25 mouse cellular contexts compared by ENCODE assay signal in genomic region chr1:136117069-136117468, GRCm38 (mm10). TPM values are rescaled to one million over a fixed set of nuclear protein-coding genes. Genes with fewer than 3 reads are reported as not detected.
A peak's percentile ranks its signal among the peaks of the same experiment; 100 is the strongest.
DNase-seq lines count a peak whose midpoint lies in the region; ATAC-seq and TF ChIP-seq lines count a peak whose summit lies in the region.
"Had no signal": no experiment of that assay in that cellular context is flagged by ENCODE, and none has a peak within 500 bp of the region (broad histone marks: within the 10 kb centered on the region; RNA-seq: fewer than 3 reads in every experiment).

No protein-coding gene starts in this region.

- 71% methylated on average over 9 of the region's 9 CpGs for WGBS in spleen, adult 2 months

- no peak for TF ChIP-seq POLR2A in spleen, adult 2 months (IDR thresholded peaks at IDR 0.05; ENCODE audit: low read depth, low read length)

- H3K4me3 ChIP-seq in spleen, adult 2 months (ENCODE audit: extremely low read depth, insufficient read depth, insufficient read length), result no peak overlapping the region
- H3K4me3 ChIP-seq: embryonic facial prominence, embryonic 15.5 days; gastrocnemius, adult 2 months; heart, embryonic 15.5 days; hindbrain, embryonic 15.5 days; kidney, embryonic 15.5 days; megakaryocyte, embryonic 14.5 days; midbrain, embryonic 13.5 days; neural tube, embryonic 12.5 days had no signal

- H3K27ac ChIP-seq in spleen, adult 2 months (ENCODE audit: insufficient read depth, low read length), result peak overlapping the region; percentile 36
- H3K27ac ChIP-seq: embryonic facial prominence, embryonic 15.5 days; gastrocnemius, adult 2 months; heart, embryonic 15.5 days; hindbrain, embryonic 15.5 days; kidney, embryonic 15.5 days; midbrain, embryonic 13.5 days; neural tube, embryonic 12.5 days had no signal

- H3K27me3 ChIP-seq in spleen, adult 2 months (ENCODE audit: control insufficient read depth, insufficient read depth, low read length), result no peaks in the 10 kb centered on the region
- H3K27me3 ChIP-seq: embryonic facial prominence, embryonic 15.5 days; hindbrain, embryonic 15.5 days; kidney, embryonic 15.5 days; midbrain, embryonic 13.5 days; neural tube, embryonic 12.5 days had no signal

- peak in 1 of 2 experiments; percentile 41 for DNase-seq in spleen, adult 2 months (ENCODE audit: low read depth in 1 of 2, low spot score in 2 of 2)
- no peak for DNase-seq in spleen, postnatal 10 days (ENCODE audit: low spot score in 2 of 2)
- DNase-seq in liver, result no peak
- DNase-seq in heart, adult 9 months (ENCODE audit: low spot score in 2 of 2), result no peak
- no peak for DNase-seq in layer of hippocampus, postnatal 14 days (ENCODE audit: low spot score in 2 of 2)
- DNase-seq: adrenal gland, postnatal 14 days; cerebellum, adult 8-10 months; gastrocnemius, adult 2 months; heart, postnatal 36 days; kidney, postnatal 36 days; liver, postnatal 0 days; retina, postnatal 1 day; right cerebral cortex, postnatal 25 days; thymus, postnatal 14 days had no signal

- H3K36me3 ChIP-seq in spleen, adult 2 months (ENCODE audit: control insufficient read depth, insufficient read depth, low read length), result no peaks in the 10 kb centered on the region
- H3K36me3 ChIP-seq: embryonic facial prominence, embryonic 15.5 days; heart, embryonic 15.5 days; hindbrain, embryonic 15.5 days; kidney, embryonic 15.5 days; midbrain, embryonic 13.5 days; neural tube, embryonic 12.5 days had no signal

- peak; percentile 77 for ATAC-seq in CD4-positive, CD25-positive, alpha-beta regulatory T cell, adult 4 months
- peak; percentile 83 for ATAC-seq in inflammation-experienced regulatory T-cells, adult 6 months
- ATAC-seq: forebrain, embryonic 14.5 days; intestine, postnatal 0 days; liver, postnatal 0 days; midbrain, embryonic 13.5 days had no signal

- H3K4me1 ChIP-seq in spleen, adult 2 months (ENCODE audit: control insufficient read depth, insufficient read depth, insufficient read length), result peaks cover 19% of the 10 kb centered on the region; the same call in 1 of the 2 replicates
- H3K4me1 ChIP-seq: heart, embryonic 15.5 days had no signal

- TF ChIP-seq CTCF in spleen, adult 2 months (IDR thresholded peaks at IDR 0.05; ENCODE audit: extremely low read depth, insufficient read depth, insufficient read length, insufficient replicate concordance), result no peak

RNA-seq across cellular contexts. Expression of gene Kif21b, which starts 14.1 kb away (rescaled TPM):
- 79.2 and 111 TPM in 2 replicates for polyA plus RNA-seq in spleen, adult 2 months (2012; rRNA removed)
- polyA plus RNA-seq in CD4-positive, CD25-positive, alpha-beta regulatory T cell, adult 4 months (2017; shearing (Covaris generic)), result 10 to 100 TPM; 34.7 to 38.6 TPM
- 10 to 100 TPM; 23.8 to 43.9 (median 33.8) TPM for polyA plus RNA-seq in inflammation-experienced regulatory T-cells, adult 6 months (2017; shearing (Covaris generic))
- total RNA-seq in layer of hippocampus, postnatal 14 days (2021), result 100 to 1,000 TPM in 1 of 2 experiments, 10 to 100 TPM in 1; 98.6 to 105 TPM
